Mouse (Mus musculus) liver, adult 2 months (tissue): ENCODE results near the gene Vill. TPM values are rescaled to one million over a fixed set of nuclear protein-coding genes. Genes with fewer than 3 reads are reported as not detected.

Experiments used
- DNase-seq: peaks from one replicate; pipeline ENCODE4 v3.0.0-alpha.2; 2011; ENCODE audit warnings: low read depth, low spot score; ENCODE audit errors: extremely low read depth
- H3K27ac ChIP-seq: fragments of 200-500 bp; replicated peaks from 2 replicates; pipeline ENCODE4 v1.5.1; 2012; ENCODE audit warnings: low read depth, mild to moderate bottlenecking, control low read depth, inconsistent platforms, low read length; ENCODE audit not compliant: insufficient read depth
- H3K27me3 ChIP-seq: fragments of 200-500 bp; 2 replicates; pipeline ENCODE4 v1.6.1; 2012; ENCODE audit warnings: mild to moderate bottlenecking, moderate library complexity, low read length, inconsistent platforms; ENCODE audit not compliant: control insufficient read depth, insufficient read depth
- H3K36me3 ChIP-seq: fragments of 200-500 bp; 2 replicates; pipeline ENCODE4 v1.6.1; 2012; ENCODE audit warnings: low read length, inconsistent platforms; ENCODE audit not compliant: control insufficient read depth, insufficient read depth
- H3K4me1 ChIP-seq: fragments of 200-500 bp; 2 replicates; pipeline ENCODE4 v1.6.1; 2011; ENCODE audit warnings: low read length; ENCODE audit not compliant: control insufficient read depth, insufficient read depth
- H3K4me3 ChIP-seq: fragments of 200-500 bp; 2 replicates; pipeline ENCODE4 v1.5.1; 2011; ENCODE audit warnings: low read depth, mild to moderate bottlenecking, control low read depth, low read length, moderate library complexity; ENCODE audit not compliant: insufficient read depth
- H3K79me2 ChIP-seq: fragments of 200-500 bp; 2 replicates; pipeline ENCODE4 v1.6.1; 2012; ENCODE audit warnings: inconsistent platforms, mild to moderate bottlenecking, low read length, moderate library complexity; ENCODE audit not compliant: control insufficient read depth, insufficient read depth
- H3K9ac ChIP-seq: fragments of 200-500 bp; 2 replicates; pipeline ENCODE4 v1.6.1; 2012; ENCODE audit warnings: low read depth, mild to moderate bottlenecking, control low read depth, inconsistent platforms, low read length
- CTCF ChIP-seq: fragments of 200-500 bp; IDR thresholded peaks from 2 replicates; pipeline ENCODE4 v1.5.1; 2011; ENCODE audit warnings: low read depth, low read length, control low read depth
- POLR2A ChIP-seq: fragments of 200-500 bp; IDR thresholded peaks from 2 replicates; pipeline ENCODE4 v1.6.1; 2011; ENCODE audit warnings: low read length, control low read depth; ENCODE audit not compliant: insufficient read depth; ENCODE audit errors: extremely low read depth
- WGBS: fragments of 180-500 bp; shearing (Covaris S2); methylation state at CpG from one replicate; pipeline ENCODE4 v1.1.7; 2018; 5-methylcytosine and 5-hydroxymethylcytosine counted together
- polyA plus RNA-seq: library from polyadenylated mRNA; depleted of rRNA; stranded (reverse); fragments of >200 nt; gene quantifications from 2 replicates; pipeline ENCODE4 v1.2.3, GENCODE M21; 2012
- total RNA-seq: library from RNA; depleted of rRNA; stranded (reverse); fragments of >200 nt; gene quantifications from 2 replicates; pipeline ENCODE4 v1.2.3, GENCODE M21; 2014

Vill gene
- total and polyA plus RNA-seq, 2 experiments: 1.2 to 2.3 TPM

DNA sequence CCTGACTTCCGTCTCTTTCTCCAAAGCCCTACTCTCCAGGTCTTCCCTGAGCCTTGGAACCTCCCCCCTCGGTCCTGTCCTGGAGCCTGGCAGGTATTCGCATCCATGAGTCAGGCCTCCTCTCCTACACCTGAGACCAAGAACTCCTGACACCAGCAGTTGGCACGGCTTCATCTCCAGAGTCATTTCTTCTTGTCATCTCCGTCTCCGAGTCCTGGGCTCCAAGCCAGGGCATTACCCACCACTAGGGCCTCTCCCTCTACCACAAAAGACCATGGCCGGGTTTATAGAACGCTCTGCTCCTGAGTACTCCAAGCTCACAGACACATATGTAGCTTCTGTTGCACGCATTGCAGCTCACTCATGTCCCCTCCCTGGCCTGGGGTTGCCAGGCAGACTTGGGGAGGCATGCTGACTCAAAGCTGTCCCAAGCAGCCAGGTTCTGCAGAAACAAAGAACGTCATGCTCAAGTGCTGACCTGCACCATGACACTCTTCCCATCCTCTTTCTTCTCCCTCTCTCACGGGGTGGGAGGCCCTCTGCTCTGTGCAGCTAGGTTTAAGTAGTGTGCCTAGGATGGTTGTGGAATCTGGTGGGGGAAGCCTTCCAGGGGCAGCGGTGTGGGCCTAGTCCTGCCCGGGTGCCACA lies 42.0 kb downstream of the Vill start:
- TF ChIP-seq POLR2A (no peak), CTCF (no peak)
- peaks cover 3% of the 10 kb centered on the region; the same call in 1 of the 2 replicates for H3K27me3 ChIP-seq
- H3K4me3 ChIP-seq: no peak overlapping the region
- H3K9ac ChIP-seq: no peak overlapping the region
- no peak overlapping the region for H3K27ac ChIP-seq
- no peak for DNase-seq
- H3K79me2 ChIP-seq: no peaks in the 10 kb centered on the region
- 87% methylated on average over 13 of the region's 13 CpGs for WGBS
- H3K36me3 ChIP-seq: no peaks in the 10 kb centered on the region
- H3K4me1 ChIP-seq: no peaks in the 10 kb centered on the region

DNA sequence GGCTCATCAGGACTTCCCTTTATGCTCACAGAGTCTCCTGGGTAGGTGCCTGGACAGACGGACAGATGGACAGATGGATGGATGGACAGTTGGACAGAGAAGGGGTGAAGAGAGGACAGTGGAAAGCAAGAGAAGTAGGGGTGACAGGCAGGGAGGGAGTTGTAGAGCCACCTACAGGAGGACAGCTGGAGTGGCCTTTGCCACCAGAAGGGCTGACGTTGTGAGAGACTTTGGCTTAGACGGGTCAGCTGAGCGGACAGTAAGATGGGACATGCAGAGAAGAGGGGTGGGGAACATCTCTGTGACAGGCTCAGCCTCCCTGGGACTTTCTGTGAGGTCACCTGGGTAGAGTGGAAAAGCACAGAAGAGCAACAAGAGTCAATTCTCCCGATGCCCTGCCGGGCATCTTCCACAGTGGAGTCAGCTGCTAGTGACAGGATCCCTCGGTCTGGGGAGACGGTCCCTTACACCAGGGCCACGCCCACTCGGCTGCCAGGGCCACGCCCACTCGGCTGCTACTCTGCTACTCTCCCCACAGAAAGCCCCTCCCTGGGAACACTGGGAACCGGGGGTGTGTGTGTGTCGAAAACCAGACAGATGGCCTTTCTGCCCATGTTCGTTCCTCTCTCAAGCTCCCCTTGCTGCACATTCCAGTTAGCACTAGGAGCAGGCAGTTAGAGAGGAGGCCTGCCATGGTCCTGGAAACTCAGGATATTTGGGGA lies 47.8 kb downstream of the Vill start:
- Histone ChIP-seq H3K4me1 (0 out of 2 replicates have a peak, but pooled peaks cover 2% of the 10 kb centered on the region), H3K4me3 (no peak overlapping the region), H3K9ac (no peak overlapping the region), H3K27ac (no peak overlapping the region), H3K79me2 (no peaks in the 10 kb centered on the region), H3K36me3 (no peaks in the 10 kb centered on the region), H3K27me3 (no peaks in the 10 kb centered on the region)
- TF ChIP-seq POLR2A (no peak), CTCF (no peak)
- DNase-seq: no peak
- 21% methylated on average over 15 of the region's 15 CpGs for WGBS

DNA sequence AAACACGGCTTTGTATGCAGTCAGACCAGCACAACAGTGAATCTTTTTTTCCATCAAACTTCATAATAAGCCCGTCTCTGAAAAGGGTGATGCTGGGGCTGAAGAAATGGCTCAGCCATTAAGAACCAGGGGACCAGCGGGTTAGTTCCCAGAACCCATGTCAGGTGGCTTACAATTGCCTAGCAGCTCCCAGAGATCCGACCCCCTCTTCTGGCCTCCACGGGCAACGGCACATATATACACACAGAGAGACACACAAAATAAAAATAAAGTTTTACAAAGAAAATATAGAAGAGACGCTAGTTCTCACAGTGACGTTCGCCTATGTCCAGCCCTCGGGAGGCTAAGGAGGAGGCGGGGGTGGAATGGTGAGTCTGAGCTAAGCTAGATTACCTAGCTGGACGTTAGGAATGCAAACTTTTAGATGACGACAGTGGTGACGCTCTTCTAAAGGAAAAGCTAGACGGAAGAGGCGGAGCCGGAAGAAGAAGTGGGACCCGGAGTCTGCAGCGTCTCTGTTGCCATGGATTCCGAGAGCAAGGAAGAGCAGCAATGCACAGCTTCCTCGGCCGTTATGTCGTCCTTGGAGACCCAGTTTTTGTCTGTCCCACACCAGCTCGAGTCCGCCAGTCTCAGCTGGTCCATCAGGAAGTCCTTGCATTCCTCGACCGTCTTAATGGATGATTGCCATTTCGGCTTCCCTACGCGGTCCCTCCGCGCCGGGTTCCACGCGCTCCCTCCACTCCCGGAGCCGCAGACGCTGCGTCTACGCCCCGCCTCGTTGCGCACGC lies 49.6 kb downstream of the Vill start, which contains the start of gene Dlec1:
Gene Dlec1, plus strand, starts transcription at position 487 of the 791 bp plus-strand sequence.
- peak within 1 kb of the TSS; percentile 41 for H3K9ac ChIP-seq
- TF ChIP-seq CTCF: peak; percentile 21; the same call in 1 of the 2 replicates
- no peak for TF ChIP-seq POLR2A
- H3K27ac ChIP-seq: 0 out of 2 replicates have a peak within 1 kb of the TSS, but pooled peaks have one; percentile 5
- H3K4me1 ChIP-seq: 0 out of 2 replicates have a peak, but pooled peaks cover 2% of the 10 kb centered on the region
- WGBS: 3% methylated on average over 44 of the region's 44 CpGs
- no peaks in the 10 kb centered on the region for H3K79me2 ChIP-seq
- peak within 1 kb of the TSS; percentile 75 for H3K4me3 ChIP-seq
- no peaks in the 10 kb centered on the region for H3K36me3 ChIP-seq
- peak; percentile 83 for DNase-seq
- no peaks in the 10 kb centered on the region for H3K27me3 ChIP-seq

DNA sequence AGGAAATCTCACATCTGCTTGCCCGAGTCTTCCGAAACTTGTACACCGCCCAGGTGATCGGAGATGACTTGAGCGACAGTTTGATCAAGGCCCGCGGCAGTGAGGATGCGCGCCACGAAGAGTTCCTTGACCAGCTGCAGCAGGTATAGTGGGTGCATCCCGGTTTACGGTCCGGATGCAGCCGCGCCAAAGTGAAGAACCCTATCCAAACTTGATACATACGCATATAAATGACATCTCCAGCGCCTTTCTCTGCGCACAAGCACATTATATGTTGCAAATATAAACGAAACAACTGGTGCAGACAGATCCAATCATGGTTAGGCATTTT lies 50.2 kb downstream of the Vill start:
- Histone ChIP-seq H3K27me3 (no peaks in the 10 kb centered on the region), H3K4me3 (peak overlapping the region; percentile 75), H3K27ac (no peak overlapping the region), H3K79me2 (no peaks in the 10 kb centered on the region), H3K36me3 (no peaks in the 10 kb centered on the region), H3K4me1 (0 out of 2 replicates have a peak, but pooled peaks cover 2% of the 10 kb centered on the region), H3K9ac (peak overlapping the region; percentile 41)
- no peak for TF ChIP-seq CTCF
- no peak for TF ChIP-seq POLR2A
- no peak for DNase-seq
- WGBS: 5% methylated on average over 19 of the region's 19 CpGs

DNA sequence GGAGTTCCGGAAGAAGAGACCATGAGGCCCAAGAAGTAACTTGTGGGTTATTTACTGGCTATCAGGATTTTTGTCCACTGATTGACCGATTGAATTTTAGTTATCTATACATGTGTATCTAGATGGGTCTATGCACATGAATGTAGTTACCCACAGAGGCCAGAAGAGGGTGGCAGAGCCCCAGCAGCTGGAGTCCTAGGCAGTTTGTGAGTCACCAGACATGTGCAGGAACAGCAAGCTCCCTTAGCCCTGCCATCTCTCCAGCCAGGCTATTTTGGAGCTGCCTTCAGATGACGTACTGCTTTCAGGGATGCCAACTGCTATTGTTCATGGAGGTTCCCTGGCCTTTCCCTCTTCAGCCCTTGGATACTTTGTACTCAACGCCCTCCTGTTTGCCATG lies 55.0 kb downstream of the Vill start:
- Histone ChIP-seq H3K4me1 (no peaks in the 10 kb centered on the region), H3K36me3 (no peaks in the 10 kb centered on the region), H3K79me2 (no peaks in the 10 kb centered on the region), H3K9ac (no peak overlapping the region), H3K4me3 (no peak overlapping the region), H3K27me3 (no peaks in the 10 kb centered on the region), H3K27ac (no peak overlapping the region)
- peak; percentile 50 for DNase-seq
- 92% methylated on average over 4 of the region's 4 CpGs for WGBS
- peak; percentile 85 for TF ChIP-seq CTCF
- TF ChIP-seq POLR2A: no peak
